In the genomic region with DNA sequence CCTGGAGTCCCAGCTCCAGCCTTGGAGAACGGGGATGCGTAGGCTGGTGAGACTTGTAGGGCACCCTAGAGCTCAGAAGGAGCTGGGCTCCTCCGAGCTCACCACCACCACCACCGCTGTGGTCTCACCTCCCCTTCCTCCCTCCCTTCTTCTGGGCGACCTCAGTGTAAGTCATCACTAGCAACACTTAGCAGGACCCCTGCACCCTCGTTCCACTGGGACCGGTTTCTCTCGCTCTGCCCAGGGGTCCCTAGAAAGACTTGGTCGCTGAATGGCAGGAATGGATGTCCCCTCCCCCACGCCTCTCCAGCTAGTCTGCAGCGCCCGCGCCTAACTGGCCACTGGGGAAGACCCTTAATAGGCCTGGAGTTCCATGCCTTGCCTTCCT, we compare ENCODE assay signal across 10 mouse cellular contexts. TPM values are rescaled to one million over a fixed set of nuclear protein-coding genes. Genes with fewer than 3 reads are reported as not detected.
DNase-seq lines count a peak whose midpoint lies in the region; ATAC-seq lines count a peak whose summit lies in the region.
"Had no signal": no experiment of that assay in that cellular context is flagged by ENCODE, and none has a peak within 500 bp of the region (broad histone marks: within the 10 kb centered on the region; RNA-seq: fewer than 3 reads in every experiment).

No protein-coding gene starts in this region.

- H3K9ac ChIP-seq in kidney, embryonic 14.5 days (ENCODE audit: low read depth, low read length): no peak overlapping the region
- H3K9ac ChIP-seq in hindbrain, embryonic 13.5 days: peak overlapping the region; percentile 97
- H3K9ac ChIP-seq in neural tube, embryonic 11.5 days (ENCODE audit: low read length): peak overlapping the region; percentile 91

- H3K9me3 ChIP-seq in kidney, embryonic 14.5 days (ENCODE audit: control insufficient read depth, low read length): no peaks in the 10 kb centered on the region
- H3K9me3 ChIP-seq in hindbrain, embryonic 13.5 days: no peaks in the 10 kb centered on the region
- no peaks in the 10 kb centered on the region for H3K9me3 ChIP-seq in neural tube, embryonic 11.5 days (ENCODE audit: control insufficient read depth, low read length)

- no peaks in the 10 kb centered on the region for H3K36me3 ChIP-seq in kidney, embryonic 14.5 days (ENCODE audit: control insufficient read depth, insufficient read depth, low read length)
- H3K36me3 ChIP-seq in hindbrain, embryonic 13.5 days: no peaks in the 10 kb centered on the region
- no peaks in the 10 kb centered on the region for H3K36me3 ChIP-seq in neural tube, embryonic 11.5 days (ENCODE audit: control insufficient read depth, insufficient read depth, low read length)

- peak overlapping the region; percentile 46 for H3K4me3 ChIP-seq in kidney, embryonic 14.5 days (ENCODE audit: low read length)
- H3K4me3 ChIP-seq in hindbrain, embryonic 13.5 days: peak overlapping the region; percentile 84
- peak overlapping the region; percentile 71 for H3K4me3 ChIP-seq in neural tube, embryonic 11.5 days (ENCODE audit: low read depth, low read length)

- WGBS in kidney, embryonic 14.5 days: under 1% methylated on average over 13 of the region's 13 CpGs
- under 1% methylated on average over 12 of the region's 13 CpGs for WGBS in hindbrain, embryonic 13.5 days
- WGBS in neural tube, embryonic 11.5 days: 1% methylated on average over 13 of the region's 13 CpGs

- no peak overlapping the region for H3K27ac ChIP-seq in kidney, embryonic 14.5 days (ENCODE audit: low read depth, low read length)
- peak overlapping the region; percentile 99 for H3K27ac ChIP-seq in hindbrain, embryonic 13.5 days
- peak overlapping the region; percentile 93 for H3K27ac ChIP-seq in neural tube, embryonic 11.5 days (ENCODE audit: low read depth, low read length)

- 0 out of 2 replicates have a peak, but pooled peaks cover 9% of the 10 kb centered on the region for H3K4me1 ChIP-seq in kidney, embryonic 14.5 days (ENCODE audit: control insufficient read depth, insufficient read depth, low read length)
- peaks cover 58% of the 10 kb centered on the region for H3K4me1 ChIP-seq in hindbrain, embryonic 13.5 days (replicated peaks)
- peaks cover 15% of the 10 kb centered on the region for H3K4me1 ChIP-seq in neural tube, embryonic 11.5 days (ENCODE audit: control insufficient read depth, insufficient read depth, low read length)

- H3K4me2 ChIP-seq in kidney, embryonic 14.5 days (replicated peaks; ENCODE audit: low read depth, low read length): peak overlapping the region; percentile 81
- H3K4me2 ChIP-seq in hindbrain, embryonic 13.5 days: peak overlapping the region; percentile 88
- H3K4me2 ChIP-seq in neural tube, embryonic 11.5 days (ENCODE audit: low read depth): peak overlapping the region; percentile 85

- DNase-seq in kidney, postnatal 25 days: no peak
- DNase-seq in cerebellum, postnatal 10 days: peak; percentile 86 to 88
- DNase-seq in neural tube, embryonic 11.5 days (ENCODE audit: low spot score): peak; percentile 83
- no peak for DNase-seq in gastrocnemius, adult 8-10 months (ENCODE audit: low spot score in 2 of 2)
- no peak for DNase-seq in kidney, adult 11 months
- no peak for DNase-seq in layer of hippocampus, adult 11-12 months (ENCODE audit: low spot score)
- DNase-seq: lung, postnatal 36 days; thymus, postnatal 14 days had no signal

- ATAC-seq in kidney, embryonic 14.5 days (ENCODE audit: low FRiP score, low TSS enrichment): peak; percentile 38; the same call in 1 of the 2 replicates
- ATAC-seq in hindbrain, embryonic 13.5 days (ENCODE audit: low FRiP score): peak; percentile 37
- ATAC-seq in neural tube, embryonic 11.5 days (ENCODE audit: insufficient read depth, low FRiP score, low TSS enrichment): peak; percentile 46

- peaks cover 66% of the 10 kb centered on the region for H3K27me3 ChIP-seq in kidney, embryonic 14.5 days (ENCODE audit: control insufficient read depth, insufficient read depth, low read length)
- H3K27me3 ChIP-seq in hindbrain, embryonic 13.5 days: peaks cover 22% of the 10 kb centered on the region
- peaks cover 43% of the 10 kb centered on the region for H3K27me3 ChIP-seq in neural tube, embryonic 11.5 days (ENCODE audit: control insufficient read depth, insufficient read depth, low read length)

RNA-seq across cellular contexts. Expression of a gene that starts 1.6 kb away (rescaled TPM):
- 0.37 and 0.50 TPM in 2 replicates for polyA plus RNA-seq in kidney, embryonic 14.5 days (2014; fragmentation: Nextera tagmentation; extraction: Ambion mirVana)
- polyA plus RNA-seq in hindbrain, embryonic 13.5 days (2015; fragmentation: Nextera tagmentation; extraction: Ambion mirVana): 54.3 and 55.2 TPM in 2 replicates
- 16.1 and 16.2 TPM in 2 replicates for polyA plus RNA-seq in neural tube, embryonic 11.5 days (2014; fragmentation: Nextera tagmentation; extraction: Ambion mirVana)
- under 1 TPM in 1 of 4 experiments, not detected in 3; 0.20 TPM for total RNA-seq in gastrocnemius, adult 8-10 months (2022)

Comparison
In these comparisons a context has a peak if more than half of its experiments do, and no peak if none do; other contexts are left out.
1. DNase-seq: peak in cerebellum, postnatal 10 days (2 of 2) and neural tube, embryonic 11.5 days (single experiment); none in kidney, postnatal 25 days (0 of 2), gastrocnemius, adult 8-10 months (0 of 2), kidney, adult 11 months (single experiment) and layer of hippocampus, adult 11-12 months (single experiment).
2. RNA of a gene that starts 1.6 kb away (polyA plus RNA-seq): 54.3 to 55.2 TPM in hindbrain, embryonic 13.5 days and 16.1 to 16.2 TPM in neural tube, embryonic 11.5 days; 0.37 to 0.50 TPM in kidney, embryonic 14.5 days; every median in the first group is over 10 times any median in the second.
3. Peak in every context shown above with its lines, with median percentiles within 50 percentile points of each other: ATAC-seq, H3K4me2 ChIP-seq and H3K4me3 ChIP-seq.